Mouse (Mus musculus) limb, embryonic 10.5 days (tissue): ENCODE data around the gene Pla2g4d. TPM values are rescaled to one million over a fixed set of nuclear protein-coding genes. Genes with fewer than 3 reads are reported as not detected.
"Not testable (repeated sequence)": the region's sequence is repeated elsewhere in the genome, so short reads cannot be mapped to it uniquely, and the experiment has no call there.

ENCODE experiments used
- DNase-seq: peaks from one replicate; pipeline ENCODE4 v3.0.0-alpha.2; 2017; ENCODE audit warnings: low spot score
- H3K27ac ChIP-seq: fragments of 300-500 bp; sonication (generic); 2 replicates; pipeline ENCODE4 v1.5.1; 2016; ENCODE audit warnings: mild to moderate bottlenecking
- H3K27me3 ChIP-seq: fragments of 300-500 bp; sonication (generic); 2 replicates; pipeline ENCODE4 v1.6.1; 2016; ENCODE audit warnings: low read depth, mild to moderate bottlenecking; ENCODE audit not compliant: poor library complexity, severe bottlenecking
- H3K36me3 ChIP-seq: fragments of 300-500 bp; sonication (generic); 2 replicates; pipeline ENCODE4 v1.6.1; 2016; ENCODE audit warnings: mild to moderate bottlenecking, moderate library complexity
- H3K4me1 ChIP-seq: fragments of 300-500 bp; sonication (generic); 2 replicates; pipeline ENCODE4 v1.6.1; 2016
- H3K4me3 ChIP-seq: fragments of 300-500 bp; sonication (generic); 2 replicates; pipeline ENCODE4 v1.5.1; 2016; ENCODE audit warnings: mild to moderate bottlenecking, moderate library complexity
- H3K9me3 ChIP-seq: fragments of 300-500 bp; sonication (generic); replicated peaks from 2 replicates; pipeline ENCODE4 v1.6.1; 2016; ENCODE audit warnings: mild to moderate bottlenecking
- WGBS: fragments of 180-500 bp; shearing (Covaris S2); methylation state at CpG from one replicate; pipeline ENCODE4 v1.1.7; 2016; 5-methylcytosine and 5-hydroxymethylcytosine counted together
- polyA plus RNA-seq: library from polyadenylated mRNA; unstranded; fragments of >200 nt; fragmentation: Nextera tagmentation; extraction: Ambion mirVana; gene quantifications from 2 replicates; pipeline ENCODE4 v1.2.1, GENCODE M21; 2016

The Pla2g4d gene
- polyA plus RNA-seq, 1 experiment from 2014 or later, result 0.05 TPM

DNA sequence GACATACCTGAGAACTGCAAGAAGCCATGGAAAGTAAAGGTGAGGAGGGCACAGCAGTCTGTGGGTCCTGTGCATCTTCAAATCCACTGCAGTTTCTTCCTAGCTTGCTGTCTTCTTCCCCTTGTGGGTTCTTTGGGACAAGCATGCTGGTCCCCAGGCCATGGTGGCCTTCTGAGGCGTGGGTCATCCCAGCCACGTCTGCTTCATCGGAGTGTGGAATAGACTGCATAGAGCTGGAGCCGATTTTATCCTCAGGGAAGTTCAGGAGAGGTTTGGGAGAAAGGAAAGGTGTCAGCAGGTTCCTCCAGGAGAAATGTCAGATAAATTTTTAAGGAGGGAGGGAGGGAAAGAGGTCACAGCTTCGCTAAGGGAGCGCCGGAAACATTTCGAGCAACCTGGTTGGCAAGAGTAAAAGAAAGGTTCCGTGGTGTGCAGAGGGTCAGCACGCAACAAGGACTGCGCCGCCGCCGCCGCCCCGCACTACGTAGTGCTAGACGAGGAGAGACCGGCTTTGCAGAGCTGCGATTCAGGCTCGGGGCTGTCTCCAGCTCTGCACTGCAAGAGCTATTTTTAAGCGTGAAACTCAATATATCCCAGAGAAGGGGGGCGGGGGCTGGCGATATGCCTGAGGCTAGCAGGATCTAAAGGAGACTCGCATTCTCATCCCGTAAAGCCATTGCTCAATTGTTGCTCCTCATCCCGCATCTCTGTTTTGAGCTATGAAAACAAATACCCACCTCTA is 44.1 kb downstream of the Pla2g4d start, which contains the start of gene Pla2g4e:
Gene Pla2g4e, minus strand, starts transcription at position 657 of the 742 bp plus-strand sequence.
- H3K36me3 ChIP-seq, result no peaks in the 10 kb centered on the region
- H3K4me1 ChIP-seq, result peaks cover 7% of the 10 kb centered on the region; the same call in 1 of the 2 replicates
- DNase-seq, result peak; percentile 55
- peak within 1 kb of the TSS; percentile 1; the same call in 1 of the 2 replicates for H3K27ac ChIP-seq
- H3K9me3 ChIP-seq, result no peaks in the 10 kb centered on the region
- H3K4me3 ChIP-seq, result peak within 1 kb of the TSS; percentile 50
- WGBS, result 9% methylated on average over 27 of the region's 27 CpGs
- peaks cover 47% of the 10 kb centered on the region for H3K27me3 ChIP-seq

- no peak overlapping the region for H3K27ac ChIP-seq
- H3K36me3 ChIP-seq, result no peaks in the 10 kb centered on the region
- 90% methylated on average over 2 of the region's 2 CpGs for WGBS
- peaks cover 7% of the 10 kb centered on the region; the same call in 1 of the 2 replicates for H3K4me1 ChIP-seq
- H3K9me3 ChIP-seq, result no peaks in the 10 kb centered on the region
- no peak for DNase-seq
- peaks cover 47% of the 10 kb centered on the region for H3K27me3 ChIP-seq
- no peak overlapping the region for H3K4me3 ChIP-seq
Measured at GRCm38 (mm10) chr2:120243995-120244394, 45.0 kb downstream of the Pla2g4d start.

DNA sequence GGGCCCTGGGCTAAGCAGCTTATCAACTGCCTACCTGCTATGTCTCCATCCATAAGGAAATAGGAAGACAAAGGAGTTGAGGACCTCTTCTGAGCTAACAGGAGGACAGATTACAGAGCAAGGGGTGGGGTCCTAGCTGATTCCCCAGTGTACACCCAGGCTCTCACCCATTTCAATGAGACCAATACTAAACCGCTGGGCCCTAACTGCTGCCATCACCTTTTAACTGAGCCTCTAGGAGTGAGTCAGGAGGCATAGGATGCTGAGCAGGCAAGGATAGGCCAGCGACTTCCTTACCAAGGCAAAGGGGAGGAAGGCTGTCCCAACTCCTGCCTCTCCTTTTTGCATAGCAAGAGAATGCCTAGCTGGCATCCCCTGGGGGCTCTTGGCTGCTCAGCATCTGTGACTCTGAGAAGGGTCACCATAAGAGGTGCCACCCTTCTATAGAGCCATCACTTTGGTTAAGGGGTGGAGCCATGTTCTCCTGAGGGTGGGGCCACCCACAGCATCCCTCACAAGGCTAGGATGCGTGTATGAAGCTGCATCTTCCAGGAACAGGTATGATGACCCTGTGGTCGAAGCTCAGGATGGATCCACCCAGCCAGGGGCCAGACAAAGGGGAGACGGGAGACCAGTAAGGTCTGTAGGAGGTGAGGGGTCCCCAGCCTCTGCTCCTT is 46.1 kb downstream of the Pla2g4d start:
- Histone ChIP-seq H3K9me3 (no peaks in the 10 kb centered on the region), H3K27me3 (peaks cover 47% of the 10 kb centered on the region), H3K4me3 (no peak overlapping the region), H3K4me1 (peaks cover 7% of the 10 kb centered on the region; the same call in 1 of the 2 replicates), H3K27ac (no peak overlapping the region), H3K36me3 (no peaks in the 10 kb centered on the region)
- WGBS, result 77% methylated on average over 5 of the region's 5 CpGs
- DNase-seq, result no peak

DNA sequence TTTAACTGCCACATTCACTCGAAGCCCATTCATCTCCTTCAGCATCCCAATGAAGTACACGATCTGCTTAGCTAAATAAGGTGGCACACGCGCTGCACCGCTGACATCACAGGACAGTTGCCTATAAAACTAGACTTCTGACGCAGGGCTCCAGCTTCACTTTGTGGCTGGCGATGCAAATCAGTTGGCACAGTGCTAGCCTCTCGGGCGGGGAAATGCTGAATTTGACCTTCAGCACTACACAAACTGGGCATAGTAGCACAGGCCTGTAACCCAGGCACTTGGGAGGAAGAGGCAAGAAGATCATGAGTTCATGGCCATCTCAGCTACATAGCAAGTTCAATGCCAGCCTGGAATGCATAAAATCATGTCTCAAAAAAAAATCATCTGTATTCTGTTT is 50.3 kb downstream of the Pla2g4d start:
- H3K4me3 ChIP-seq, H3K36me3 ChIP-seq, H3K4me1 ChIP-seq, H3K27ac ChIP-seq, H3K9me3 ChIP-seq, DNase-seq: not testable (repeated sequence)
- WGBS, result 89% methylated on average over 9 of the region's 9 CpGs
- peaks cover 12% of the 10 kb centered on the region for H3K27me3 ChIP-seq

DNA sequence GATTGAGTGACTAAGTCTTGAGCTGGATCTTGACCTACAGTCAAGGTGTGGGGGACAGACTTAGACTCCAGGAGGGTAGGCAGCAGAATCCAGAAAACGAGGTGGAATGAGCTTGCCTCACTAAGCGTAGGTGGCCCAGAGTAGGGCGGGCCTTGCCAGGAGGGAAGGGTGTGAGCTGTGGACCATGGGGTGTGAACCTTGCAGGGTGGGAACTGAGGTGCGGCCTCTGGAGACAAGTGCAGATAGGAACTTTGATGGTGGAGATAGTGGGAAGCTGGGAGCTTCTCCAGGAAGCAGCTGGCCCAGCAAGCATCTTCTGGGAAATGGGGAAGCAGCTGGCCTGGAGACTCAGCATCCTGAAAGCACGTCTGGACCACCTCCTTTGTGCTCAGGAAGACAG is 51.2 kb downstream of the Pla2g4d start:
- H3K27me3 ChIP-seq, result peaks cover 3% of the 10 kb centered on the region
- 72% methylated on average over 5 of the region's 5 CpGs for WGBS
- no peaks in the 10 kb centered on the region for H3K4me1 ChIP-seq
- no peak overlapping the region for H3K4me3 ChIP-seq
- H3K27ac ChIP-seq, result no peak overlapping the region
- H3K9me3 ChIP-seq, result no peaks in the 10 kb centered on the region
- no peak for DNase-seq
- H3K36me3 ChIP-seq, result no peaks in the 10 kb centered on the region

DNA sequence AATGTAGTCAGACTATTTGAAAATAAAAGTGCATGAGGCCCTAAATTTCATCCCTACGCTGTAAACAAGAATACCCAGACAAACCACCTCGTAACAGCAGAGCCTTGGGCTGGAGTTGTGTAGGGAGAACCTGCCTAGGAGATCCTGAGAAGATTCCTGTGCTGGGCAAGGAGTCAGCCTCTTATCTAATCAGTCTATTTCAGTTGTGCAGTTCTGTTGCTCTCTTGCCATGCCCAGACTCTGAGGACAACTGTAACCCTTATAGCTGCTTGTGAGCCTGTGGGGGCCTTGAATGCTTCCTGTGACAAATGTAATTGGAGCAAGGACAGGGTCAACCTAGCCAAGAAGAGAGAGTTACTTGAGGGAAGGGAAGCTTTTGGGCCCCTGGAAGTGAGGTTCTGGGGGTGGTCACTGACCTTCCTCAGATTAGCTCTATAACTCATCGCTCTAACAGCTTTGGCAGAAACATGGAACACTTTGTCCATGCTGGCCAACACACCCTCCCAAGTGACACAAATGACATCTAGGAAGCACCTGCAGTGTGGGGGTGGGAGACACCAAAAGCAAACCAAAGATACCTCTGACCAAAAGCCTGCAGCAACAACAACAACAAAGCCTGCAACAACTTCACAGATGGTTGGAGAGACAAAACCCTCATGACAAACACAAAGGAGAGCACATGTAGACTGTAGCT is 52.9 kb downstream of the Pla2g4d start:
- Histone ChIP-seq H3K36me3 (no peaks in the 10 kb centered on the region), H3K27me3 (no peaks in the 10 kb centered on the region), H3K4me1 (no peaks in the 10 kb centered on the region), H3K27ac (no peak overlapping the region), H3K4me3 (no peak overlapping the region), H3K9me3 (no peaks in the 10 kb centered on the region)
- no peak for DNase-seq
- WGBS, result 82% methylated on average over 3 of the region's 3 CpGs

DNA sequence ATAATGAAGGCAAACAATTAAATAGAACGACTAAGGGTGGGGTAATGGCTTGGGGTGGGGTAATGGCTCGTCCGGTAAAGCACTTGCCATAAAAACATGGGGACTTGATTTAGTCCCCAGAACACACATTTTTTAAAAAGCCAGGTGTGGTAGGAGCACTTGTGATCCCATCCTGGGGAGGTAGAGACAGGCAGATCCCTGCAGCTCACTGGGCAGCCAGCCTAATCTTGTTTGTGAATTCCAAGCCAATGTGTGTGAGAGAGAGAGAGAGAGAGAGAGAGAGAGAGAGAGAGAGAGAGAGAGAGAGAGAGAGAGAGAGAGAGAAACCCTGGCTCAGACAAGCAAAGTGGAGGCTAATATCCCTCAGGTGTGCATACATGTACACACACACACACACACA is 53.6 kb downstream of the Pla2g4d start:
- no peak for DNase-seq
- WGBS, result 61% methylated on average over 3 of the region's 3 CpGs
- H3K27ac ChIP-seq, result no peak overlapping the region
- no peaks in the 10 kb centered on the region for H3K4me1 ChIP-seq
- no peak overlapping the region for H3K4me3 ChIP-seq
- H3K27me3 ChIP-seq, result no peaks in the 10 kb centered on the region
- no peaks in the 10 kb centered on the region for H3K36me3 ChIP-seq
- H3K9me3 ChIP-seq, result no peaks in the 10 kb centered on the region

DNA sequence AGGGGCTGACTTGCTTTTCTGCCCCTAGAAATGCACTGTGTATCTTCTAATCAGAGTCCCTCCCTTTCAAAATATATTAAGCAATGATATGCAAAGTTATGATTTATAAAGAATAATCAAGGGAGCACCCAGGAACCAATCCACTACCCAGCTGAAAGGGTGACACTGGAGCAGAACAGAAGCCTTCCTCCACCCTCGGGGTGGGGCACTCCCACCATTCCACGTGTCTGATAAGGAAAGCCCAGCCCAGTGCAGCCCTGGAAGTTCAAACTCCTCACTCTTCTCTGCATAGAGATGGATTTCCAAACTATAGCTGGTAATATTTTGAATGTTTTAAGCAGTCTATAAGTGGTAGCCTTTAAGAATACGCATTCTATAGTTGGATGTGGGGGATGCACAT is 57.4 kb downstream of the Pla2g4d start:
- no peak overlapping the region for H3K27ac ChIP-seq
- no peaks in the 10 kb centered on the region for H3K27me3 ChIP-seq
- WGBS, result 72% methylated on average over 3 of the region's 3 CpGs
- no peak for DNase-seq
- no peak overlapping the region for H3K4me3 ChIP-seq
- no peaks in the 10 kb centered on the region for H3K4me1 ChIP-seq
- no peaks in the 10 kb centered on the region for H3K36me3 ChIP-seq
- no peaks in the 10 kb centered on the region for H3K9me3 ChIP-seq

Other genes with a start within 250 kb of the Pla2g4d start
- 25.3 and 27.5 TPM in 2 replicates for gene Ehd4, start 134.6 kb downstream of the Pla2g4d start, polyA plus RNA-seq
- not detected in 2 replicates for gene Pla2g4e, start 43.9 kb downstream of the Pla2g4d start, polyA plus RNA-seq
- gene Pla2g4f, start 25.0 kb upstream of the Pla2g4d start, polyA plus RNA-seq, result not detected in 2 replicates
- gene Vps39, start 63.9 kb upstream of the Pla2g4d start, polyA plus RNA-seq, result 22.0 and 28.0 TPM in 2 replicates
- gene Ganc, start 114.7 kb upstream of the Pla2g4d start, polyA plus RNA-seq, result 5.7 and 7.3 TPM in 2 replicates
- gene Tmem87a, start 114.9 kb upstream of the Pla2g4d start, polyA plus RNA-seq, result 4.9 and 6.8 TPM in 2 replicates
- 0.30 and 0.58 TPM in 2 replicates for gene Capn3, start 166.8 kb upstream of the Pla2g4d start, polyA plus RNA-seq